ENCODE assay signal across 12 mouse cellular contexts in the genomic region with DNA sequence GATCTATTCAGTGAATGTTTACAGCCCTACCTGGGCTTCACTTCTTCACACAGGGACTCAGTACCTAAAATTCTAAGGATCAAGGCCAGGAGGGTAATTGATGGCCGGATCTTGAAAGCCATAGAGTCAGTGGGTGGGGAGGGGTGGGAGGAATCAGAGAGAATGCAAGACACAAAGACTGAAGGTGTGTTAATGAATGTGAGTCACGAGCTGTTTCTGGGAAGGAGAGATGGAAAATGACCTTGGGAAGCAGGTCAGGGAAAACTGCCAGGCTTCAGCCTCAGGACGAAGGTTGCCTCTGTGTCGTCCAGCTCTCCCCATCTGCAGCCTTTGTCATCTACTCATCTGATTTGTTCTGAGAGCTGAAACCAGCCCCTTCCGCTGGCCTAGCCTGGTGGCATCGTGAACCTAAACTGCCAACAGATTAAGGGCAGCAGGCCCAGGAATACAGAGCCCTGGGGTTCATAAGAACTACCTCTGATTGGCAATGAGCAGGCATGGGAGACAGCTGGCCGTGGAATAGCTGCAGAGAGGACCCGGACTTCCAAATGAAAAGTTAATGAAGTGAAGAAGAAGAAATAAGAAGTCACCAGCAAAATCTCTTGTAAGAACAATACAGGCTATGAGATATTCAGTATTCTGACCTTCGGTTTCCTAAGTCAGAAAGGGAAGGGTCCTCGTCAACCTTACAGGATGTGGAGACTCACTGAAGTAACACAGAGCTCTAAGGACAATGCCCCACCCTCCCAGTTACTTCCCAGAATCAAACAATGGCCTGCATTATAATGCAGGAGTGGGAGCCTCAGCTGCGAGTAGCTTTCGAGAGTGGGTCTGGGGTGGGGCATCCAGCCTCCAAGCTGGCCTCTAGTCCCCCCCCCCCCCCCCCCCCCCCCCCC.
A peak's percentile ranks its signal among the peaks of the same experiment; 100 is the strongest.
DNase-seq lines count a peak whose midpoint lies in the region; ATAC-seq and TF ChIP-seq lines count a peak whose summit lies in the region.
"Had no signal": no experiment of that assay in that cellular context is flagged by ENCODE, and none has a peak within 500 bp of the region (broad histone marks: within the 10 kb centered on the region; RNA-seq: fewer than 3 reads in every experiment).

No protein-coding gene starts in this region.

- no peak for TF ChIP-seq CTCF in layer of hippocampus, adult 2 months (conservative IDR thresholded peaks at IDR 0.05)

- in situ Hi-C loops in ES-E14 (cut with MboI; ENCODE audit: low sequenced_read_pairs in 2 of 2, unreplicated experiment in 2 of 2): no loop called here

- H3K4me2 ChIP-seq in hindbrain, embryonic 15.5 days: no peak overlapping the region
- H3K4me2 ChIP-seq in hindbrain, embryonic 12.5 days (replicated peaks): no peak overlapping the region
- H3K4me2 ChIP-seq: forebrain, embryonic 15.5 days had no signal

- H3K36me3 ChIP-seq in hindbrain, embryonic 15.5 days: no peaks in the 10 kb centered on the region
- no peaks in the 10 kb centered on the region for H3K36me3 ChIP-seq in hindbrain, embryonic 12.5 days
- no peaks in the 10 kb centered on the region; the same call in 1 of the 2 replicates for H3K36me3 ChIP-seq in ES-E14 (ENCODE audit: control insufficient read depth, insufficient read depth, low read length, poor library complexity, severe bottlenecking)
- H3K36me3 ChIP-seq: forebrain, embryonic 15.5 days had no signal

- H3K9ac ChIP-seq in hindbrain, embryonic 15.5 days: no peak overlapping the region
- H3K9ac ChIP-seq in hindbrain, embryonic 12.5 days: no peak overlapping the region
- peak overlapping the region; percentile 30; the same call in 1 of the 2 replicates for H3K9ac ChIP-seq in ES-E14 (ENCODE audit: insufficient read depth, low read depth, low read length, poor library complexity, severe bottlenecking)
- H3K9ac ChIP-seq: forebrain, embryonic 15.5 days had no signal

- ATAC-seq in hindbrain, embryonic 15.5 days (ENCODE audit: low FRiP score, low read depth): peak; percentile 34; the same call in 1 of the 2 replicates
- no peak for ATAC-seq in hindbrain, embryonic 12.5 days (ENCODE audit: low FRiP score)
- ATAC-seq: forebrain, embryonic 15.5 days had no signal

- 32% methylated on average over 11 of the region's 12 CpGs for WGBS in hindbrain, embryonic 15.5 days
- WGBS in hindbrain, embryonic 12.5 days: 41% methylated on average over 12 of the region's 12 CpGs

- DNase-seq in ES-E14 (ENCODE audit: low read depth, low spot score): peak; percentile 86
- DNase-seq in adrenal gland, postnatal 14 days: peak; percentile 70
- peak; percentile 5 to 28 for DNase-seq in kidney, postnatal 4 days
- DNase-seq in layer of hippocampus, adult 2 months (ENCODE audit: low spot score in 2 of 2): no peak
- DNase-seq in yolk sac, embryonic 10.5 days (ENCODE audit: low spot score): no peak
- DNase-seq: cerebellum, adult 2 months; layer of hippocampus, adult 9-11 months; thymus, adult 18-20 months had no signal

- 0 out of 2 replicates have a peak, but pooled peaks cover 2% of the 10 kb centered on the region for H3K4me1 ChIP-seq in hindbrain, embryonic 15.5 days (replicated peaks)
- peaks cover 13% of the 10 kb centered on the region; the same call in 1 of the 2 replicates for H3K4me1 ChIP-seq in hindbrain, embryonic 12.5 days
- H3K4me1 ChIP-seq in ES-E14 (ENCODE audit: control insufficient read depth in 2 of 2, insufficient read depth in 2 of 2, low read length in 2 of 2, poor library complexity in 1 of 2): peaks cover 15 to 17% of the 10 kb centered on the region in 2 experiments
- H3K4me1 ChIP-seq: forebrain, embryonic 15.5 days had no signal

- no peaks in the 10 kb centered on the region for H3K9me3 ChIP-seq in hindbrain, embryonic 15.5 days
- H3K9me3 ChIP-seq in hindbrain, embryonic 12.5 days (replicated peaks): peaks cover 7% of the 10 kb centered on the region; the same call in 1 of the 2 replicates
- H3K9me3 ChIP-seq in ES-E14 (ENCODE audit: control insufficient read depth, insufficient read depth, low read depth, low read length): no peaks in the 10 kb centered on the region

- H3K4me3 ChIP-seq in hindbrain, embryonic 15.5 days: no peak overlapping the region
- no peak overlapping the region for H3K4me3 ChIP-seq in hindbrain, embryonic 12.5 days
- peak overlapping the region; percentile 31 to 33; a peak in 3 of 4 replicates for H3K4me3 ChIP-seq in ES-E14 (ENCODE audit: insufficient read depth in 1 of 2, low read depth in 1 of 2, low read length in 2 of 2, poor library complexity in 1 of 2, severe bottlenecking in 1 of 2)
- no peak overlapping the region for H3K4me3 ChIP-seq in layer of hippocampus, adult 2 months
- H3K4me3 ChIP-seq: forebrain, embryonic 15.5 days had no signal

- H3K27ac ChIP-seq in hindbrain, embryonic 15.5 days (replicated peaks): no peak overlapping the region; the same call in 1 of the 2 replicates
- H3K27ac ChIP-seq in hindbrain, embryonic 12.5 days: no peak overlapping the region
- H3K27ac ChIP-seq in ES-E14 (ENCODE audit: insufficient read depth, low read depth, low read length, poor library complexity, severe bottlenecking): peak overlapping the region; percentile 100
- no peak overlapping the region for H3K27ac ChIP-seq in layer of hippocampus, adult 2 months
- H3K27ac ChIP-seq: forebrain, embryonic 15.5 days; macrophage had no signal

- no peaks in the 10 kb centered on the region for H3K27me3 ChIP-seq in hindbrain, embryonic 15.5 days
- H3K27me3 ChIP-seq in hindbrain, embryonic 12.5 days: no peaks in the 10 kb centered on the region
- H3K27me3 ChIP-seq: forebrain, embryonic 15.5 days had no signal

TF ChIP-seq in ES-E14, 5 proteins besides CTCF, POLR2A, EP300 and RAD21:
- no peak for TF ChIP-seq CHD2 (IDR thresholded peaks at IDR 0.05; ENCODE audit: low read depth, low read length)
- TF ChIP-seq MAFK (IDR thresholded peaks at IDR 0.05; ENCODE audit: insufficient read depth, low read depth, low read length): no peak
- no peak for TF ChIP-seq HCFC1 (IDR thresholded peaks at IDR 0.05; ENCODE audit: borderline replicate concordance, insufficient read depth, low read length)
- TF ChIP-seq ZNF384 (IDR thresholded peaks at IDR 0.05; ENCODE audit: low read depth, low read length): no peak
- TF ChIP-seq ZC3H11A (IDR thresholded peaks at IDR 0.05; ENCODE audit: borderline replicate concordance, low read depth, low read length): no peak

Comparison
In these comparisons a context has a peak if more than half of its experiments do, and no peak if none do; other contexts are left out.
1. H3K4me3 ChIP-seq: peak in ES-E14 (2 of 2); none in hindbrain, embryonic 15.5 days (single experiment), hindbrain, embryonic 12.5 days (single experiment) and layer of hippocampus, adult 2 months (single experiment).
2. DNase-seq: peak in ES-E14 (single experiment), adrenal gland, postnatal 14 days (single experiment) and kidney, postnatal 4 days (2 of 2); none in layer of hippocampus, adult 2 months (0 of 2) and yolk sac, embryonic 10.5 days (single experiment).